Mouse (Mus musculus) intestine, embryonic 16.5 days (tissue): Measurements from ENCODE around the gene Senp1. TPM values are rescaled to one million over a fixed set of nuclear protein-coding genes. Genes with fewer than 3 reads are reported as not detected.

Experiments
- ATAC-seq: fragments of 200-750 bp; cut with Nextera tagmentation; 2 replicates; pipeline ENCODE4 v1.8.0; 2017; ENCODE audit warnings: moderate TSS enrichment, moderate library complexity
- H3K27ac ChIP-seq: fragments of 300-500 bp; sonication (generic); 2 replicates; pipeline ENCODE4 v1.5.1; 2014; ENCODE audit warnings: mild to moderate bottlenecking, low read length
- H3K27me3 ChIP-seq: fragments of 300-500 bp; sonication (generic); replicated peaks from 2 replicates; pipeline ENCODE4 v1.6.1; 2014; ENCODE audit warnings: low read length, control low read depth, mixed read lengths; ENCODE audit not compliant: control insufficient read depth, insufficient read depth
- H3K36me3 ChIP-seq: fragments of 300-500 bp; sonication (generic); 2 replicates; pipeline ENCODE4 v1.6.1; 2014; ENCODE audit warnings: low read length, control low read depth; ENCODE audit not compliant: control insufficient read depth, insufficient read depth
- H3K4me1 ChIP-seq: fragments of 300-500 bp; sonication (generic); 2 replicates; pipeline ENCODE4 v1.6.1; 2014; ENCODE audit warnings: low read length, control low read depth, mixed read lengths; ENCODE audit not compliant: control insufficient read depth, insufficient read depth
- H3K4me2 ChIP-seq: fragments of 300-500 bp; sonication (generic); 2 replicates; pipeline ENCODE4 v1.6.1; 2014; ENCODE audit warnings: low read depth, low read length, control low read depth
- H3K4me3 ChIP-seq: fragments of 300-500 bp; sonication (generic); 2 replicates; pipeline ENCODE4 v1.5.1; 2014; ENCODE audit warnings: mild to moderate bottlenecking, low read length
- H3K9ac ChIP-seq: fragments of 300-500 bp; sonication (generic); 2 replicates; pipeline ENCODE4 v1.6.1; 2014; ENCODE audit warnings: low read depth, low read length
- H3K9me3 ChIP-seq: fragments of 300-500 bp; sonication (generic); 2 replicates; pipeline ENCODE4 v1.6.1; 2016; ENCODE audit warnings: low read length, control low read depth; ENCODE audit not compliant: control insufficient read depth
- WGBS: fragments of 180-500 bp; shearing (Covaris S2); extraction: QIAGEN DNeasy Blood & Tissue Kit; methylation state at CpG from one replicate; pipeline ENCODE4 v1.1.7; 2014; 5-methylcytosine and 5-hydroxymethylcytosine counted together
- polyA plus RNA-seq: library from polyadenylated mRNA; unstranded; fragments of >200 nt; fragmentation: Nextera tagmentation; extraction: Ambion mirVana; gene quantifications from 2 replicates; pipeline ENCODE4 v1.2.1, GENCODE M21; 2015

Senp1 gene
- polyA plus RNA-seq, 1 experiment from 2014 or later: 20.2 TPM

DNA sequence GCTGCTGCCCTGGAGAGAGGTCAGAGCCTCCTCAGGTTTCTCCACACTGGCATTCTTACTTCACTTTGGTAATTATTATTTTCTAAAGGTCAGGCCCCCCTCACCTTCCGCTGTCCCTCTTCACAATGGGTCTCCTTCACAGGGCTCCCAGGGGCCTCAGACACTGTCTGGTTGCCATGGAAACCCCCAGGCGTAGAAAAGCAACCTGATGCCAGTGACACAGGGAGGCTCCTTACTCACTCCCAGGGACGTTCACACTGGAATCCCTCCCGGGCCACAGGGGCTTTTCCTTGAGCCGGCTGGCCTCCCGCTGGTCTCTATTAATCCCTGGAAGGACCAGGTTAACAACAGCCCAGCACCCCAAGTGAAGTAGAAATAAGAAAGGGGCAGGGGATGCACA lies 103.4 kb downstream of the Senp1 start:
- 6% methylated on average over 6 of the region's 6 CpGs for WGBS
- Histone ChIP-seq H3K9ac (0 out of 2 replicates have a peak overlapping the region, but pooled peaks have one; percentile 14), H3K4me3 (no peak overlapping the region), H3K4me2 (no peak overlapping the region), H3K27ac (no peak overlapping the region), H3K27me3 (0 out of 2 replicates have a peak, but pooled peaks cover 2% of the 10 kb centered on the region), H3K36me3 (no peaks in the 10 kb centered on the region), H3K4me1 (peaks cover 13% of the 10 kb centered on the region), H3K9me3 (no peaks in the 10 kb centered on the region)
- no peak for ATAC-seq

DNA sequence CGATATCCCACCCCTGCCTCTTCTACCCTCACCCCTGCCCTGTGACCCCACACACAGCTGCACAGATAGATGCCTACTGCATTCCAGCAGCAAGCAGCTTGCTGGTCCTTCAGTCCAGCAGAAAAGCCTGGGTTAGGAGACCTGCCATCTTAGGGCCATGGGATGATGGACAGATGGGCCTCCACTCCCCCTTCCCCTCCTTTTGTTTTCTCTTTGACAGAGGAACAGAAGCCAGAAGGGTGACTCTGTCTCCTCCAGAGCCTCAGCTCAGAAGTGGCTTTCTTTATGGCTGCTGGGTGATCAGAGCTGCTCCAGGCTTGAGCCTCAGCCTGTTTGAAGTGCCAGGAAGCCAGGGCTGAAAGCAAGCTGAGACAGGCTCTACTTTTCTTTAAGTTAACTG lies 104.0 kb downstream of the Senp1 start:
- ATAC-seq: no peak
- H3K4me3 ChIP-seq: no peak overlapping the region
- 50% methylated on average over 1 of the region's 1 CpGs for WGBS
- H3K9me3 ChIP-seq: no peaks in the 10 kb centered on the region
- H3K9ac ChIP-seq: no peak overlapping the region
- no peak overlapping the region for H3K4me2 ChIP-seq
- H3K4me1 ChIP-seq: peaks cover 13% of the 10 kb centered on the region
- no peaks in the 10 kb centered on the region for H3K36me3 ChIP-seq
- H3K27me3 ChIP-seq: 0 out of 2 replicates have a peak, but pooled peaks cover 2% of the 10 kb centered on the region
- no peak overlapping the region for H3K27ac ChIP-seq

Other genes with a start within 250 kb of the Senp1 start
- 15.8 and 18.2 TPM in 2 replicates for gene Hdac7, start 249.2 kb downstream of the Senp1 start, polyA plus RNA-seq
- 2.4 TPM in 2 replicates for gene Vdr, start 183.1 kb downstream of the Senp1 start, polyA plus RNA-seq
- gene Tmem106c, start 129.5 kb downstream of the Senp1 start, polyA plus RNA-seq: 47.5 and 51.6 TPM in 2 replicates
- gene Col2a1, start 89.0 kb downstream of the Senp1 start, polyA plus RNA-seq: 0.33 and 0.53 TPM in 2 replicates
- 30.5 and 31.7 TPM in 2 replicates for gene Pfkm, start 1.2 kb downstream of the Senp1 start, polyA plus RNA-seq
- gene Asb8, start 71.9 kb upstream of the Senp1 start, polyA plus RNA-seq: 52.7 and 54.9 TPM in 2 replicates
- gene Ccdc184, start 73.4 kb upstream of the Senp1 start, polyA plus RNA-seq: 1.4 and 1.7 TPM in 2 replicates
- not detected in 2 replicates for gene Olfr288, start 101.8 kb upstream of the Senp1 start, polyA plus RNA-seq
- gene Gm44579, start 127.2 kb upstream of the Senp1 start, polyA plus RNA-seq: not detected in 2 replicates
- not detected in 2 replicates for gene Olfr287, start 127.3 kb upstream of the Senp1 start, polyA plus RNA-seq
- not detected in 2 replicates for gene Olfr286, start 140.7 kb upstream of the Senp1 start, polyA plus RNA-seq
- not detected in 2 replicates for gene H1fnt, start 163.5 kb upstream of the Senp1 start, polyA plus RNA-seq
- gene Zfp641, start 202.4 kb upstream of the Senp1 start, polyA plus RNA-seq: 0.39 and 0.42 TPM in 2 replicates
- gene Olfr285, start 223.6 kb upstream of the Senp1 start, polyA plus RNA-seq: not detected in 2 replicates
- not detected in 2 replicates for gene Olfr284, start 247.2 kb upstream of the Senp1 start, polyA plus RNA-seq